Mouse (Mus musculus) adrenal gland, postnatal 25 days (tissue): Measurements from ENCODE around the gene Slc9a4. TPM values are rescaled to one million over a fixed set of nuclear protein-coding genes. Genes with fewer than 3 reads are reported as not detected.
"Not testable (repeated sequence)": the region's sequence is repeated elsewhere in the genome, so short reads cannot be mapped to it uniquely, and the experiment has no call there.

ENCODE experiments used
- DNase-seq: peaks from one replicate; pipeline ENCODE4 v3.0.0; 2021; ENCODE audit warnings: mixed read lengths
- long read RNA-seq: library from polyadenylated mRNA; stranded (forward); transcript quantifications from one replicate; pipeline ENCODE4 v2.0.0, GENCODE M21; 2021
- total RNA-seq: library from RNA; stranded (reverse); gene quantifications from 2 replicates; pipeline ENCODE4 v1.2.3, GENCODE M21; 2021

Slc9a4 gene
- total RNA-seq: not detected in 2 replicates
- long read RNA-seq: 0 reads

DNA sequence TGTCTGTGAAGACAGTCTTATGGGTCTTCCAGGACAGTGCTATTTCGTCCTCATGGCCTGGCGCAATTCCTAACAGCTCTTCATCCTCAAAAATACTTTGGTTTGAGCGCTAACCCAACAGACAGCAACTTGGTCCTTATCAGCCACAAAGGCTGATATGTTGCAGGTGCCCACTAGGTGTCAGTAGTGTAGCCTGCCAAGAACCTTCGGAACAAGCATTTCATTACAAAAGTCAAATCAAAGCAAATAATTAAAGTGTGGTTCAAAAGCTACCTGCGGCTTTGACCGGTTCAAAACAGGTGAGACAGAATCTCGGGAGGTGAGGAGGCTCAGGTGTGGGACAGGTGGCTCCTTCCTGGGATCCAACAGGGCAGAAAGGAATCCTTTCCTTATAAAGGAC is at the start of gene Slc9a4:
Gene Slc9a4, plus strand, starts transcription at position 298 of the 400 bp plus-strand sequence.
- no peak for DNase-seq

DNA sequence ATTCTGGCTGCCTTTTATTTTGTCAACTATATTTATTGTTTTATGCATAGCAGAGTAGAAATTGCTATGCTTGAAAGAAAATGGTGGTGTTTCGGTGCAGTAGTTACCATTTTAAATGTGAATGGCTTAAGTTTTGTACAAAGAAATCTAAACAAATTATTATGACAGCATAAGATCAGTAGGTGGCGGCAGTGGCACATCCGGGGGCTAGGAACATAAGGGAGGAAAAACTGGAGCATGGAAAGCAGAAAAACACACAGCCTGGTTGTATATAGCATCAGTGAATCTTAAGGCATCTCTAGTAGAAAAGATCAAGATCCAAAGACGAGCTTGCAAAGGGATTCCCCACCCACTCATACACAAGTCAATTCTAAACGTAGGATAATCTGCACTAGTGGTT is 42.3 kb upstream of the Slc9a4 start:
- no peak for DNase-seq

GRCm38 (mm10) chr1:40544650-40545049 is 35.2 kb upstream of the Slc9a4 start:
- peak; percentile 35 for DNase-seq

- no peak for DNase-seq
These were observed 33.2 kb upstream of the Slc9a4 start for GRCm38 (mm10) chr1:40546645-40547044.

- no peak for DNase-seq
These were observed 32.8 kb upstream of the Slc9a4 start for GRCm38 (mm10) chr1:40547064-40547572.

DNA sequence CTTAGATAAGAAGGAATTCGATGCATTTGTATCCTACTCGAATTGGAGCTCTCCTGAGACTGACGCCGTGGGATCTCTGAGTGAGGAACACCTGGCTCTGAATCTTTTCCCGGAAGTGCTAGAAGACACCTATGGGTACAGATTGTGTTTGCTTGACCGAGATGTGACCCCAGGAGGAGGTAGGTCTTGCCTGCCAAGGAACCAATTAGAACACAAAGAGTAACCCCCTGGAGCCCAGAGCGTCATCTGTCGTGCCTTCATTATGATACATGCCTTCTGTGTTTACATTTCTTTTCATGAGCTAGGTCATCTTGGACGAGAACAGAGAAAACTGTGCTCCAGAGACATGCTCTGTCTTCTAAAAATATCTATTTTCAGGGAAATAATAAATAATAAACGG is 32.1 kb upstream of the Slc9a4 start:
- no peak for DNase-seq

DNA sequence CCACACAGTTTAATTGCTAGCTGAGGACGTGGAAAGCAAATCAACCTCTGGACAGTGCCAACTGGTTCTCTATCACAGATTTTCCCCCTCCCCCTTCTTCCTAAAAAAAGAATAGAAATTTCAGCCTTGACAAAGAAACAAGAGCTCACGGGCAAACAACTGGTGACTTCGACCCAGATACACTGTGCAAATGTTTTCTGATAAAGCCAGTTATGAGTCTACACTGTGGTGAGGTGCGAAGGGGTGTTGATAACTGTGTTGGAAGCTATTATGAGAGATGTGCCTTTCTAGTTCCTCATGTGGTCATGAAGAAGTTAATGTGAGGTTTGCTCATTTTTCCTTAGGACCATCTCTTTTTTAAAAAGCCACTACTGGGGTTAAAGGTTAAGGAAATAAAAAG is 10.5 kb upstream of the Slc9a4 start:
- no peak for DNase-seq

DNA sequence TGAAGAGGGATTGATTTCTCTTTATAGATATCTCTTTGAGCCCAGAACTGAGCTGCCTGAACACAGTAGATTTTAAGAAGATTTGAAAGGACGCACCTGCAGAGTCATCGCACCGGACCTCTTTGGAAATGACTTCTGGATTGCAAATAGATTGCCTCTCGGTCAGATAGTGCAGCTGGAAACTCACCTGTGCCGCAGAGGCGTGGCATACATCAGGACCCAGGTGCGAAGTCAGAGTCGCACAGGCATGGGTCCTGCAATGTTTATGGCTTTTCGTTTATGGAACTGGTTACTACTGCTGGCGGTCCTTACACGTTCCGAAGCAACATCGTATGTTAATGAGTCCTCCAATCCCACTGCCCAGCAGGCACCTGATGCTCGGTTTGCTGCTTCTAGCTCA is 388 bp downstream of the Slc9a4 start:
- DNase-seq: no peak

GRCm38 (mm10) chr1:40586776-40587175 is 6.9 kb downstream of the Slc9a4 start:
- DNase-seq: no peak

DNA sequence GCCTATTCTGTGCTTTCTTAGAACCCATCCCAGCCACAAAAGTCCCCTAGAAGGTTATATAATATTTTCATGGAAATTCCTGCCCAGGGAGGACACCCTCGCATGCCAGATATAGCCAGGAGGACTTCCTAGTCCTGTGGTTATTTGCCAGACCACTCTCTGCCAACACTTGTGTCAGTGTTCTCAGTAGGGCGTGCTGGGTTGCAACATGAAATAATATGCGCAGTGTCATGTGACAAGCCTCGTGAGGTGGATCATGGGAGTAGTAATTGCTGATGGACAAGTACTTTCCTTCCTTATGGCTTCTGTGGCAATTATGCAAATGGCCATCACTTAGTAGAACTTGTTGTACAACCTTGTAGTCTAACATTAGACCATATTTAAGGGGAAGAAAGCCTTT is 11.1 kb downstream of the Slc9a4 start:
- no peak for DNase-seq

- no peak for DNase-seq
These were observed 17.9 kb downstream of the Slc9a4 start for GRCm38 (mm10) chr1:40597822-40598221.

DNA sequence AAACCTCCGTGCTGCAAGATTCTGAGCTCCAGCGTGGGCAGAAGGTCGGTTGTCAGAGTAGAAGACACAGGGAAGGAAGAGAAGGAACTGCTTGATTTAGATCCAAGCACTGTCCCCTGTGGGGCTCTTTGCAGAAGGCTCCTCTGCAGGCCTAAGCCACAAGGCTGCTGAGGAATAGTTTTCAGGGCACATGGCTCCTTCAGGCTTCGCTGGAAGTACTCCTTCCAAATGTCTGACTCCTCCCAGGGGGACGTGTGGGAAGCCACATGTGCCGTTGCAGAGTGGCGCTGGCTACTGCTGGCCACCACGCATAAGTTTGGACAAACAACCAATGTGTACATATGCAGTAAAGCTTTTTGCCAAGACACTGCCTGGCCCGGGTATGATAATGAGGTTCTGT is 19.8 kb downstream of the Slc9a4 start:
- not testable (repeated sequence) for DNase-seq

GRCm38 (mm10) chr1:40600394-40601327 is 20.8 kb downstream of the Slc9a4 start:
- no peak for DNase-seq

GRCm38 (mm10) chr1:40601461-40601860 is 21.6 kb downstream of the Slc9a4 start:
- no peak for DNase-seq

GRCm38 (mm10) chr1:40613219-40613618 is 33.3 kb downstream of the Slc9a4 start:
- DNase-seq: no peak

DNA sequence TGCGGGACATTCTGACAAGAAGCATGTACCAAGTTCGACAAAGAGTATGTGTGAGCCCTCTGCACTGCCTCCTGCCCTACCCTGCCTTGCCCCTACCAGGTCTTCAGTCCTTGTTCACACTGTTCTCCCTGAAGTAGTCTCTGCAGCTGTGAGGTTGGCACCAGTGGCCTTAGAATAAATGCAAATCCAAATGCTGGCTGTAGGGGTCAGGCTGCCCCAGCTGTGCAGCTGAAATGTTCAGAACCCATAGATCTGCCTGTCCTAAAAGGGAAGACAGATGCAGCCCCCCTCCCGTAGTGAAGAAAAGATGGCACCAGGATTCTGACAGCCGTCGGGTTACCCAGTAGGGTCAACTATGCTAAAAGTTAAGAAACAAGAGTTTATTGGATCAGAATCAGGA is 39.2 kb downstream of the Slc9a4 start:
- DNase-seq: no peak

DNA sequence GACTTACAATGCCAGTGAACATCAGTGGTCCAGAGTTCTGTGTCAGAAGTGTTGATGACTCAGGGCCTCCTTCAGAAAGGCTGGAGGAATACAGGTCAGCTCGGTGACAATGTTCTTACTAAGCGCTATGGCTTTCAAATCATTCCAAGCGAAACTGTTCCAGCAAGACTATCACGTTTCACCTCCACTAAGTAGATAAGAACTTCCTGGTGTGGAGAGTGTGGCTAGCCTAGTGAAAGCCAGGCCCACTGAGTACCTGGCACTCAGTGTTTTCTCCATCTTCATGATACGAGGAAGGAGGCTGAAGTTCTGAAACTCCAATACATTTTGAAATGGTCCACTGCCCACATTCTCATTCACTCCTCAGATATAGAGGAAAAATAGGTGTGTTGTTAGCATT is 40.0 kb downstream of the Slc9a4 start:
- DNase-seq: no peak

DNA sequence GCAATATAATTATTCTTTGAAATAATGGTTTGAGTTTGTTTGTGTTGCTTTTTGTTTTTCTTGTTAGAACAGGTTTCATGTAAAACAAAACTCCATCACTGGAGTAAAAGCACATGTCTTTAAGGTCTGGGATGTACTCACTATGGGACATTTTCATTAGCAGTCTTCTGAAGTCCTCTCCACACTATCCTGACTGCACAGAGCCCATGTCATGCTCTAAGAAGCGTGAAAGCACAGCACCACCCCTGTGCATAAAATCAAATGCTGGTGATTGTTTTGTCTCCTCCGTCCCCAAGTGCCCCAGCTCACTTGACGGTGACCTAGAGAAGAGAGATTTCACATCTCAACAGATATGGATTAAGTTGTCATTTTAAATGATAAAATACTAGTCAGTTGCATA is 45.1 kb downstream of the Slc9a4 start:
- DNase-seq: no peak

GRCm38 (mm10) chr1:40626954-40627353 is 47.1 kb downstream of the Slc9a4 start:
- no peak for DNase-seq

DNA sequence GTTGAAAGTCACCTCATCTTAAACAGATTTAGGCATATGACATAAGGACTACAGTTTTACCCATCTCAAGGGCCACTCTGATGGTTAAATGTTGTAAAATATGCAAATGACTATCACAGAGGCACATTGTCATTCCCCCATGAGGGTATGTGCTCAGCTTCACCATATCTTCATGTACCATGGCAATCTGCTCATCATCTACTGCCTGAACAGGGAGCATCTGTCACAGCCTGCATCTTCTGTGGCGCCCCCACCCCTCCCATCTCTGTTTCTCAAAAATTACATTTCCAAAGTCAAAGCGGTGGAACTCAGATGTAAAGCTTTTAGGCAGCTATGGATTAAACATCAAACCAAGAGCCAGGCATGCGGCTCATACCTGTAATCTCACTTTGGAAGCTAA is 48.6 kb downstream of the Slc9a4 start:
- DNase-seq: no peak

DNA sequence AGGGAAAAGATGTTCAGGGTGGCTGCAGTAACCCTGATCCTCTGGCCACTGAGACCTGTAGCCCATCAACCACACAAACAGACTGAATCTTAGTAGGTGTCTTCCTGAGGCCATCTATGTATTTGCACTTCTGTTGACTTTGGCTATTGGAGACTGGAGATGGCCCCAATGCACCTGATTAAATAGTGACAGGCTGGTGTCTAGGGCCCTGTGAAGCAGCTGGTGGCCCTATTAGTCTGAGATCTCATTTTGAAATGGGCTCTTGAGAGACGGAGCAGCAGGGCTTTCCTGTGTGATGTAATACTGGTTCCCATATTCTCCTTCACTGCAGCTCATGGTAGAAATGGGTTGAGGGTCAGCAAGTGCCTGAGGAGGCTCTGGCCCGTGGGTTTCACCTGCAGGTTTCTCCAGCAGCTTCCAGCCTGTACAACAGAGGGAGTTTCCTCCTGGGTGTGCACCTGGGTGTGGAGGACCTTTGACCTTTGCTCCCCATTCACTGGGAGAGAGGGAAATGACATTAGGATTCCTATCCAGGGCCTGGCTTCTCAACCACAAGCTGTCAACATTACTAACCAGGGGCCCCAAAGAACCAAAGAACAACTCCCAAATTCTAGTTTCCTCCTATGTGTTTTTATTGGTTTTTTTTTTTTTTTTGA is 52.7 kb downstream of the Slc9a4 start:
- DNase-seq: no peak

DNA sequence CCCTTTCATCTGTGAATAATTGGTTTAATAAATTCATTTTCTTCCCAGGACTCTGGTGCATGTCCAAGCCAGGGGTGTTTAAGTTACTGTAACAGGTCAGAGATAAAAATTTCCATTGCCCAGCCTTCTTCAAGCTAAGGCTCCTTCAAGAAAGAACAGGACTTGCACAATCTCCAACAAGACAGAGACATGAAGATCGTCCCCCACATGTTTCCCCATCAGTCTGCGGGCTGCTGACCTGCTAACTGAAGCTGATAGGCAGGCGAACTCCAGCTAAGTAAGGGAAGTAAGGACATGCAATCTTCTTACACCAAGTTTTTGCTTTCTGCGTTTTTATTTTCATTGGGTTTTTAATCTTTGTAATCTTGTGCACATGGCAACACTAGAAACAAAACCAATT is 54.7 kb downstream of the Slc9a4 start:
- DNase-seq: no peak

GRCm38 (mm10) chr1:40648234-40648633 is 68.4 kb downstream of the Slc9a4 start:
- DNase-seq: no peak
